Mouse (Mus musculus) MEL (cell line): ENCODE data around the gene Map2k5. TPM values are rescaled to one million over a fixed set of nuclear protein-coding genes. Genes with fewer than 3 reads are reported as not detected.

Experiments
- DNase-seq: peaks from one replicate; pipeline ENCODE4 v3.0.0; 2011; ENCODE audit warnings: low read depth, low spot score
- H3K27ac ChIP-seq: 2 replicates; pipeline ENCODE4 v1.5.1; 2012; ENCODE audit warnings: low read depth, mild to moderate bottlenecking, control low read depth, low read length, moderate library complexity; ENCODE audit not compliant: control insufficient read depth
- H3K27me3 ChIP-seq, 2 experiments: fragments of 150-350 bp in 1 of 2; sonication (generic) in 1 of 2; 2 replicates each; pipeline ENCODE4 v1.6.1; 2012; ENCODE audit warnings: low read length in 2 of 2, mild to moderate bottlenecking in 2 of 2, improper control_type of control experiment in 1 of 2, moderate library complexity in 1 of 2; ENCODE audit not compliant: insufficient read depth in 2 of 2, control insufficient read depth in 1 of 2
- H3K36me3 ChIP-seq, 2 experiments: 2 replicates each; pipeline ENCODE4 v1.6.1; 2012 to 2014; ENCODE audit warnings: low read length in 2 of 2, improper control_type of control experiment in 1 of 2, inconsistent platforms in 1 of 2, mild to moderate bottlenecking in 1 of 2; ENCODE audit not compliant: insufficient read depth in 2 of 2, control insufficient read depth in 1 of 2
- H3K4me1 ChIP-seq, 2 experiments: fragments of 150-350 bp in 1 of 2; sonication (generic) in 1 of 2; 2 replicates each; pipeline ENCODE4 v1.6.1; 2012; ENCODE audit warnings: low read length in 2 of 2, improper control_type of control experiment in 1 of 2, mild to moderate bottlenecking in 1 of 2; ENCODE audit not compliant: insufficient read depth in 2 of 2, control insufficient read depth in 1 of 2
- H3K4me3 ChIP-seq, 2 experiments: fragments of 150-350 bp in 1 of 2; sonication (generic) in 1 of 2; 2 replicates each; pipeline ENCODE4 v1.5.1; 2012; ENCODE audit warnings: low read depth in 2 of 2, low read length in 2 of 2, mild to moderate bottlenecking in 2 of 2, moderate library complexity in 2 of 2, control low read depth in 1 of 2, improper control_type of control experiment in 1 of 2; ENCODE audit not compliant: control insufficient read depth in 1 of 2, insufficient read depth in 1 of 2
- H3K79me2 ChIP-seq: 2 replicates; pipeline ENCODE4 v1.6.1; 2012; ENCODE audit warnings: mild to moderate bottlenecking, low read length, moderate library complexity; ENCODE audit not compliant: control insufficient read depth, poor library complexity, insufficient read depth
- H3K9ac ChIP-seq: 2 replicates; pipeline ENCODE4 v1.6.1; 2012; ENCODE audit warnings: low read depth, mild to moderate bottlenecking, control low read depth, low read length, moderate library complexity; ENCODE audit not compliant: control insufficient read depth, poor library complexity, severe bottlenecking
- H3K9me3 ChIP-seq: fragments of 150-350 bp; sonication (generic); replicated peaks from 2 replicates; pipeline ENCODE4 v1.6.1; 2012; ENCODE audit warnings: mild to moderate bottlenecking, low read length, improper control_type of control experiment, moderate library complexity; ENCODE audit not compliant: insufficient read depth
- BHLHE40 ChIP-seq: IDR thresholded peaks from 2 replicates; pipeline ENCODE4 v1.6.1; 2012; ENCODE audit warnings: low read depth, mild to moderate bottlenecking, inconsistent platforms, low read length, improper control_type of control experiment, borderline replicate concordance
- CHD1 ChIP-seq: IDR thresholded peaks from 2 replicates; pipeline ENCODE4 v1.6.1; 2012; ENCODE audit warnings: low read depth, mild to moderate bottlenecking, inconsistent platforms, low read length, improper control_type of control experiment
- CHD2 ChIP-seq: IDR thresholded peaks from 2 replicates; pipeline ENCODE4 v1.6.1; 2011; ENCODE audit warnings: low read length, improper control_type of control experiment
- CTCF ChIP-seq, 3 experiments: IDR thresholded peaks in 2 of 3; conservative IDR thresholded peaks in 1 of 3; 2 replicates each; pipeline ENCODE4 v1.5.1; 2011 to 2012; ENCODE audit warnings: low read length in 3 of 3, low read depth in 2 of 3, mild to moderate bottlenecking in 2 of 3, improper control_type of control experiment in 1 of 3, inconsistent platforms in 1 of 3, mixed read lengths in 1 of 3, moderate library complexity in 1 of 3; ENCODE audit not compliant: control insufficient read depth in 1 of 3, insufficient read depth in 1 of 3, poor library complexity in 1 of 3, severe bottlenecking in 1 of 3
- E2F4 ChIP-seq: IDR thresholded peaks from 2 replicates; pipeline ENCODE4 v1.6.1; 2011; ENCODE audit warnings: low read depth, low read length, improper control_type of control experiment, borderline replicate concordance
- ELF1 ChIP-seq: IDR thresholded peaks from 2 replicates; pipeline ENCODE4 v1.6.1; 2014; ENCODE audit warnings: low read depth, mild to moderate bottlenecking, inconsistent platforms, low read length, improper control_type of control experiment, moderate library complexity
- EP300 ChIP-seq, 2 experiments: IDR thresholded peaks; 2 replicates each; pipeline ENCODE4 v1.6.1; 2011; ENCODE audit warnings: improper control_type of control experiment in 2 of 2, low read length in 2 of 2, low read depth in 1 of 2, mild to moderate bottlenecking in 1 of 2
- ETS1 ChIP-seq: IDR thresholded peaks from 2 replicates; pipeline ENCODE4 v1.6.1; 2012; ENCODE audit warnings: low read depth, mild to moderate bottlenecking, inconsistent platforms, low read length, improper control_type of control experiment, moderate library complexity
- GABPA ChIP-seq: IDR thresholded peaks from 2 replicates; pipeline ENCODE4 v1.6.1; 2012; ENCODE audit warnings: low read depth, mild to moderate bottlenecking, inconsistent platforms, low read length, improper control_type of control experiment, moderate library complexity
- GATA1 ChIP-seq: IDR thresholded peaks from 2 replicates; pipeline ENCODE4 v1.6.1; 2011; ENCODE audit warnings: low read depth, low read length, improper control_type of control experiment
- HCFC1 ChIP-seq: IDR thresholded peaks from 2 replicates; pipeline ENCODE4 v1.6.1; 2012; ENCODE audit warnings: low read depth, mild to moderate bottlenecking, inconsistent platforms, low read length, improper control_type of control experiment, moderate library complexity
- JUND ChIP-seq: IDR thresholded peaks from 2 replicates; pipeline ENCODE4 v1.6.1; 2011; ENCODE audit warnings: low read depth, mild to moderate bottlenecking, improper control_type of control experiment, low read length
- KAT2A ChIP-seq: conservative IDR thresholded peaks from 2 replicates; pipeline ENCODE4 v1.6.1; 2012; ENCODE audit warnings: low read depth, low read length, improper control_type of control experiment, inconsistent platforms
- MAFK ChIP-seq: IDR thresholded peaks from 2 replicates; pipeline ENCODE4 v1.6.1; 2011; ENCODE audit warnings: low read depth, mild to moderate bottlenecking, low read length, improper control_type of control experiment, borderline replicate concordance
- MXI1 ChIP-seq: IDR thresholded peaks from 2 replicates; pipeline ENCODE4 v1.6.1; 2011; ENCODE audit warnings: mild to moderate bottlenecking, low read depth, low read length, improper control_type of control experiment
- MYC ChIP-seq: IDR thresholded peaks from 2 replicates; pipeline ENCODE4 v1.6.1; 2011; ENCODE audit warnings: low read depth, mild to moderate bottlenecking, low read length, improper control_type of control experiment, moderate library complexity
- NELFE ChIP-seq: IDR thresholded peaks from 2 replicates; pipeline ENCODE4 v1.6.1; 2011; ENCODE audit warnings: low read depth, low read length, improper control_type of control experiment
- NRF1 ChIP-seq: IDR thresholded peaks from 2 replicates; pipeline ENCODE4 v1.6.1; 2014; ENCODE audit warnings: low read depth, mild to moderate bottlenecking, inconsistent platforms, low read length, improper control_type of control experiment, moderate library complexity; ENCODE audit not compliant: poor library complexity, insufficient read depth, severe bottlenecking
- POLR2AphosphoS5 ChIP-seq: IDR thresholded peaks from 2 replicates; pipeline ENCODE4 v1.6.1; 2012; ENCODE audit warnings: low read depth, borderline replicate concordance, mild to moderate bottlenecking, inconsistent platforms, low read length, moderate library complexity, mixed read lengths
- TAL1 ChIP-seq: IDR thresholded peaks from 2 replicates; pipeline ENCODE4 v1.6.1; 2012; ENCODE audit warnings: mild to moderate bottlenecking, inconsistent platforms, low read length, moderate library complexity, mixed read lengths
- TBP ChIP-seq: IDR thresholded peaks from 2 replicates; pipeline ENCODE4 v1.8.0; 2011; ENCODE audit warnings: low read depth, low read length, improper control_type of control experiment
- TCF12 ChIP-seq: IDR thresholded peaks from 2 replicates; pipeline ENCODE4 v1.6.1; 2014; ENCODE audit warnings: low read depth, mild to moderate bottlenecking, inconsistent platforms, low read length, improper control_type of control experiment, moderate library complexity
- USF1 ChIP-seq: IDR thresholded peaks from 2 replicates; pipeline ENCODE4 v1.6.1; 2014; ENCODE audit warnings: low read depth, mild to moderate bottlenecking, inconsistent platforms, low read length, improper control_type of control experiment, moderate library complexity
- ZC3H11A ChIP-seq: IDR thresholded peaks from 2 replicates; pipeline ENCODE4 v1.6.1; 2012; ENCODE audit warnings: low read depth, mild to moderate bottlenecking, inconsistent platforms, low read length, improper control_type of control experiment
- ZKSCAN1 ChIP-seq: IDR thresholded peaks from 2 replicates; pipeline ENCODE4 v1.6.1; 2012; ENCODE audit warnings: low read depth, mild to moderate bottlenecking, inconsistent platforms, low read length, improper control_type of control experiment, moderate library complexity
- ZNF384 ChIP-seq: IDR thresholded peaks from 2 replicates; pipeline ENCODE4 v1.6.1; 2012; ENCODE audit warnings: low read depth, mild to moderate bottlenecking, inconsistent platforms, low read length, improper control_type of control experiment
- polyA plus RNA-seq, 2 experiments: library from polyadenylated mRNA; stranded (reverse) in 1 of 2; unstranded in 1 of 2; fragments of >175 nt in 1 of 2; fragments of >200 nt in 1 of 2; gene quantifications; 2 replicates each; pipeline versions ENCODE4 v1.2.1 to v1.2.4; 2012; ENCODE audit warnings: low replicate concordance in 2 of 2, low read depth in 1 of 2; ENCODE audit not compliant: insufficient read length in 2 of 2, insufficient read depth in 1 of 2, missing spikeins in 1 of 2
- total RNA-seq: library from RNA; depleted of rRNA; stranded (reverse); fragments of 300-350 nt; gene quantifications from 2 replicates; pipeline ENCODE4 v1.2.3, GENCODE M21; 2012

Gene Map2k5
- total and polyA plus RNA-seq, 3 experiments, result 9.6 to 29.1 TPM; not detected in 1

DNA sequence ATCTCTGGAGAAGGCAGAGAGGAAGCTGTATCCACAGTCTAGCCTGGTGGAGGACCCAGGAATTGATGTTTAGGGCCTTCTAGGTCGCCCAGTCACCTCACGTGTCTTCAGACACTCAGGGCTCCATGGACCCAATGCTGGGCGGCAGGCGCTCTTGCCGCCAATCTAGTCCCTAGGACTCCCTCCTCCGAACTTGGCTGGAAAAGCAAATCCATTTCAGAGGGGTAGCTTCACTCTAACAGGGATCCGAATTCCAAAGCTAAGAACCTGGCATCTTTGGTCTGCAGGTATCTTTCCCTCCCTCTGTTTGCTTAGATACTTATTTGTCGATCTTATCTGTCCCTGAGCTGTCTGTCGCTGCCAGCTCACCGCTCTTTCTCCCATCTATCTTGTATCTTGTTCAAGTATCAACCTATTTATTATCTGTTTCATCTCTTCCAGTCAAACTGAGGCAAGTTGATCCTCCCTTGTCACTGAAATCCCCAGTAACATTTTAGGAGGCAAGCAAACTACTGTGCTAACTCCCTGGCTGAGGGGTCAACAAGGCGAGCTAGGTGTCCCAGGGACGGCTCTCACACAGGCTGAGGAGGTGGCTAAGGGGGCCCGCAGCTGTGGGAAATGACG, 229.8 kb downstream of the Map2k5 start:
- TF ChIP-seq TCF12 (no peak), MAFK (no peak), USF1 (no peak), POLR2AphosphoS5 (no peak), MYC (no peak), ZNF384 (no peak), ETS1 (no peak), ZC3H11A (no peak), CTCF (IDR thresholded peaks at IDR 0.05 in 2 of 3, conservative IDR thresholded peaks at IDR 0.05 in 1 of 3; ENCODE audit: control insufficient read depth in 1 of 3, insufficient read depth in 1 of 3, low read depth in 2 of 3, low read length in 3 of 3, poor library complexity in 1 of 3, severe bottlenecking in 1 of 3) (no peak), GABPA (no peak), BHLHE40 (no peak), NELFE (no peak), CHD1 (no peak), GATA1 (no peak), ZKSCAN1 (no peak), E2F4 (no peak)
- no peak overlapping the region for H3K27ac ChIP-seq
- H3K27me3 ChIP-seq, result no peaks in the 10 kb centered on the region
- no peak overlapping the region for H3K4me3 ChIP-seq
- no peak overlapping the region for H3K9ac ChIP-seq
- no peaks in the 10 kb centered on the region for H3K4me1 ChIP-seq
- H3K9me3 ChIP-seq, result no peaks in the 10 kb centered on the region
- no peaks in the 10 kb centered on the region for H3K79me2 ChIP-seq
- H3K36me3 ChIP-seq, result no peaks in the 10 kb centered on the region
- no peak for DNase-seq

- no peak for TF ChIP-seq KAT2A
- no peak for TF ChIP-seq EP300 (IDR thresholded peaks at IDR 0.05; ENCODE audit: low read depth in 1 of 2, low read length in 2 of 2)
- no peak for TF ChIP-seq USF1
- TF ChIP-seq TBP, result no peak
- TF ChIP-seq GATA1, result no peak
- TF ChIP-seq NRF1, result no peak
- TF ChIP-seq ELF1, result no peak
- no peak for TF ChIP-seq POLR2AphosphoS5
- no peak for TF ChIP-seq TAL1
- no peak for TF ChIP-seq MYC
- no peak for TF ChIP-seq BHLHE40
- TF ChIP-seq HCFC1, result no peak
- no peak for TF ChIP-seq MXI1
- TF ChIP-seq CHD2, result no peak
- TF ChIP-seq JUND, result no peak
- Histone ChIP-seq H3K36me3 (no peaks in the 10 kb centered on the region), H3K4me1 (no peaks in the 10 kb centered on the region), H3K9me3 (no peaks in the 10 kb centered on the region), H3K79me2 (no peaks in the 10 kb centered on the region), H3K4me3 (no peak overlapping the region), H3K9ac (no peak overlapping the region), H3K27me3 (no peaks in the 10 kb centered on the region), H3K27ac (no peak overlapping the region)
- DNase-seq, result no peak
Measured at GRCm38 (mm10) chr9:63147296-63147695, 230.4 kb downstream of the Map2k5 start.
